Mouse (Mus musculus) intestine, embryonic 16.5 days (tissue): Measurements from ENCODE around the gene Ccnt1. TPM values are rescaled to one million over a fixed set of nuclear protein-coding genes. Genes with fewer than 3 reads are reported as not detected.

ENCODE experiments used
- ATAC-seq: fragments of 200-750 bp; cut with Nextera tagmentation; 2 replicates; pipeline ENCODE4 v1.8.0; 2017; ENCODE audit warnings: moderate TSS enrichment, moderate library complexity
- H3K27ac ChIP-seq: fragments of 300-500 bp; sonication (generic); 2 replicates; pipeline ENCODE4 v1.5.1; 2014; ENCODE audit warnings: mild to moderate bottlenecking, low read length
- H3K27me3 ChIP-seq: fragments of 300-500 bp; sonication (generic); replicated peaks from 2 replicates; pipeline ENCODE4 v1.6.1; 2014; ENCODE audit warnings: low read length, control low read depth, mixed read lengths; ENCODE audit not compliant: control insufficient read depth, insufficient read depth
- H3K36me3 ChIP-seq: fragments of 300-500 bp; sonication (generic); 2 replicates; pipeline ENCODE4 v1.6.1; 2014; ENCODE audit warnings: low read length, control low read depth; ENCODE audit not compliant: control insufficient read depth, insufficient read depth
- H3K4me1 ChIP-seq: fragments of 300-500 bp; sonication (generic); 2 replicates; pipeline ENCODE4 v1.6.1; 2014; ENCODE audit warnings: low read length, control low read depth, mixed read lengths; ENCODE audit not compliant: control insufficient read depth, insufficient read depth
- H3K4me2 ChIP-seq: fragments of 300-500 bp; sonication (generic); 2 replicates; pipeline ENCODE4 v1.6.1; 2014; ENCODE audit warnings: low read depth, low read length, control low read depth
- H3K4me3 ChIP-seq: fragments of 300-500 bp; sonication (generic); 2 replicates; pipeline ENCODE4 v1.5.1; 2014; ENCODE audit warnings: mild to moderate bottlenecking, low read length
- H3K9ac ChIP-seq: fragments of 300-500 bp; sonication (generic); 2 replicates; pipeline ENCODE4 v1.6.1; 2014; ENCODE audit warnings: low read depth, low read length
- H3K9me3 ChIP-seq: fragments of 300-500 bp; sonication (generic); 2 replicates; pipeline ENCODE4 v1.6.1; 2016; ENCODE audit warnings: low read length, control low read depth; ENCODE audit not compliant: control insufficient read depth
- WGBS: fragments of 180-500 bp; shearing (Covaris S2); extraction: QIAGEN DNeasy Blood & Tissue Kit; methylation state at CpG from one replicate; pipeline ENCODE4 v1.1.7; 2014; 5-methylcytosine and 5-hydroxymethylcytosine counted together
- polyA plus RNA-seq: library from polyadenylated mRNA; unstranded; fragments of >200 nt; fragmentation: Nextera tagmentation; extraction: Ambion mirVana; gene quantifications from 2 replicates; pipeline ENCODE4 v1.2.1, GENCODE M21; 2015

Ccnt1 gene
- polyA plus RNA-seq, 1 experiment from 2014 or later = 43.7 TPM

DNA sequence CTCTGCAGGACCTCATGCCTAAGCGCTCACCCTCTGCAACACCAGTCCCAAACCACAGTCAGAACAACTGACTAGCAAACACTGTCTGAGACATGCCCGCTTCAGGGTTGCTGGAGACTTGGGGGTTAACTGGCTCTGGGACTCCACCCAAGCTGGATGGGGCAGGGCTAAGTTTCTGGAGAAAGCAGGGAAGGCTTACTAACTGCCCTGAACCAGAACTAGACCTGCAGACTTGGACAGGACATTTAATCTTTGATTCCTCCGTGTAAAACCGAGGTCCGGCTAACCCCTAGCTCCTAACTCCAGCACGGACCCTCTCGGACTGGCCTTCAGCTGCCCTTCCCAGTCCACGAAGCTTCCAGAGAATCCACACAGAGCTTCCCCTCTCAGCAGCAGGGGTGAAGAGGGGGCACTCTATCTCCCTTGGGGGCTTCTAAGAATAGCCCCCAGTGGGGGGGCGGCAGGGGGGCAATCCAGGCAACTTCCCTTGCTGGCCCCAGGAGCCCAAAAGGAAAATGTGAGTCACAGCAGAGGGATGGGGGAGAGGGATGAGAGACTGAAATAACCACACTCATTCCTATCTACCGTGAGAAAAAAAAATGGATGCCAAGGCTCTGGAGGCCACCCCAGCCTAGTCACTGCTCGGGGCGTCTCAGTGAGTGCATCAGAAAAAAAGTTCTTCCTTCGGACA, 31.6 kb upstream of the Ccnt1 start:
- Histone ChIP-seq H3K4me2 (peak overlapping the region; percentile 66), H3K36me3 (peaks cover 24% of the 10 kb centered on the region), H3K4me3 (peak overlapping the region; percentile 44), H3K27ac (peak overlapping the region; percentile 72), H3K9ac (peak overlapping the region; percentile 70), H3K4me1 (peaks cover 53% of the 10 kb centered on the region), H3K9me3 (no peaks in the 10 kb centered on the region), H3K27me3 (no peaks in the 10 kb centered on the region)
- peak; percentile 43 for ATAC-seq
- 35% methylated on average over 13 of the region's 13 CpGs for WGBS

DNA sequence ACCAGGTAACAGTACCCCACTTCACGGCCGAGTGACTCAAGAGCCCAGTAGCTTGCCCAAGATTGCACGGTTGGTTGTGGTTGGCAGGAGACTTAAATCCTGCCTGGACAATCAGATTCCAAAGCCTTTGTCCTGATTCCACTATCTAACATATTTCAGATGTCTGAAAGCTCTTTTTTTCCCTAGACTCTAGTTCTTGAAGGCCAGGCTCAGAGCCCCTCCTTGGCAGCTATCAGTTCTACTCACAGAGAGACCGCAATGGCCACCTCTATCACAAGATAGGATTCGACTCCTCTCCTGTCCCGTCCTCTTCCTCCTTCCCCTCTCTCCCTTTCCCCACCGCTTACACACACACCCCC, 31.1 kb upstream of the Ccnt1 start:
- H3K27ac ChIP-seq = peak overlapping the region; percentile 31; the same call in 1 of the 2 replicates
- H3K27me3 ChIP-seq = no peaks in the 10 kb centered on the region

DNA sequence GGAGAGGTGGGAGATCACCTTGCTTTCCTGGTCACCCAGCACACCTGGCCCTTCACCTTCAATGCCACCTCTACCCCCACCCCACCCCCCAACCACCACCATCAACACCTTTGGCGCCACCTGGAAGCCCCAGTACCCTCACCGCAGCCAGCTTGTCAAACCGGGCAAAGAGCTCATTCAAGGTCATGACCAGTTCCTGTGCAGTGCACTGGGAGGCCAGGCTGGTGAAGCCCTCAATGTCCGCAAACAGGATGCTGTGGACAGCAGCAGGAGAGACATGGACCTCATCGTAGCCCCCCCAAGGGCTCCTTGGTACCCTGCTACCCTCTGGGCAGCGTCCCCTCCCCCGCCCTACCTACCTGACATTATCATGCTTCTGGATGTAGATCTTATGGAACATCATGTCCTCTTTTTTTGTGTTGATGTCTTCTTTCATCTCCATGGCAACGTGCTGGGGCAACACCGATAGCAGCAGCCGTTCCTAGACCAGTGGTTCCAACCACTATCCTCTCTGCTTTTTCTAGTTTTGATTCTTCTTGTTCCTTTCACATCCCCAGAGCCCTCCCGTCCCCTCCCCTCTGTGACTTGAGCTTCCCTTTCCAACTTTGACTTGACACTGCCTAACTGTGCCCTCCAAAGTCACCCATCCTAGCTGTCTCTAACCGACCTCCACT, 29.4 kb upstream of the Ccnt1 start:
- H3K9ac ChIP-seq = no peak overlapping the region
- no peak overlapping the region for H3K4me2 ChIP-seq
- peaks cover 41% of the 10 kb centered on the region for H3K4me1 ChIP-seq
- H3K27ac ChIP-seq = no peak overlapping the region
- no peak overlapping the region for H3K4me3 ChIP-seq
- ATAC-seq = no peak
- H3K27me3 ChIP-seq = no peaks in the 10 kb centered on the region
- 84% methylated on average over 12 of the region's 12 CpGs for WGBS
- peaks cover 38% of the 10 kb centered on the region for H3K36me3 ChIP-seq
- H3K9me3 ChIP-seq = no peaks in the 10 kb centered on the region

More for the DNA sequence above, 31.1 kb upstream of the Ccnt1 start:
- H3K4me1 ChIP-seq = peaks cover 47% of the 10 kb centered on the region
- H3K9me3 ChIP-seq = no peaks in the 10 kb centered on the region
- H3K4me2 ChIP-seq = peak overlapping the region; percentile 66
- peak overlapping the region; percentile 44 for H3K4me3 ChIP-seq
- WGBS = 65% methylated on average over 7 of the region's 7 CpGs
- peak overlapping the region; percentile 70 for H3K9ac ChIP-seq
- ATAC-seq = no peak
- H3K36me3 ChIP-seq = peaks cover 29% of the 10 kb centered on the region

DNA sequence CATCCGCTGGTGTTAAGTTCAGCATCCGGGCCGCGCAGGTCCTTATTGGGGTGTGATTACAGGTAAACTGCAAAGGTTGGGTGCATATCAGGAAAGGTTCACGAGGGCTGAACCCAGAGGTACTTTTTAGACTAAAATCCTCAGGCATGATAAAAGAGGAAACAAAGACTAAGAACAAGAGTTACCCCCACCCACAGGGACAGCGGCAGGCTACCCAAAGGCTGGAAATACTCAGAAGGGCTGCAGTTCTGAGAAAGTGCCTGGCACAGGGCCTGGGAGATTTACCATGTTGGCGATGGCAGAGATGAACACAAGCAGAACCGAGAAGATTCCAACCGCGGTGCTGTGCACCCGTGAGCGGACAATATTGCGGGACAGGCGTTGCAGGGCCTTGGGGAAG, 25.9 kb upstream of the Ccnt1 start:
- no peaks in the 10 kb centered on the region for H3K9me3 ChIP-seq
- no peak overlapping the region; the same call in 1 of the 2 replicates for H3K9ac ChIP-seq
- peaks cover 14% of the 10 kb centered on the region for H3K4me1 ChIP-seq
- H3K4me2 ChIP-seq = no peak overlapping the region
- 91% methylated on average over 14 of the region's 14 CpGs for WGBS
- no peak overlapping the region for H3K27ac ChIP-seq
- H3K4me3 ChIP-seq = no peak overlapping the region
- no peaks in the 10 kb centered on the region for H3K27me3 ChIP-seq
- no peak for ATAC-seq
- H3K36me3 ChIP-seq = peaks cover 56% of the 10 kb centered on the region

DNA sequence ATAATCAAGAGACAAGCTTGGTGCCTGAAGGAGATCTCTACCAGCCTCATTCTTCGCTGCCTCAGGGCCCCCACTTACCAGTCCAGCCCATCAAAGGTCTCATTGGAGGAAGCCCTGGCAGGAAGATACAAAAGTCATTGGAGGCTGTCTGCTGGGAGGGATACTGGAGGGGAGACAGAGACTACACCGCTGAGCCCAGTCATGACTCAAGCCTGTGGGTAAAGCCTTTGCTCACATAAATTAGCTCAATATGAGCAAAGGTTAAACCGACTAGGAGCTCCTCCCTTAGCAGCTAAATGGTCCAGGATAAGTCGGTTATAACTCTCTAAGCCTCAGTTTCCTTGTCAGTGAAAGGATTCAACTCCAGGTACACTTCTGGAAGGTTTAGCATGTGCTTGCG, 24.3 kb upstream of the Ccnt1 start:
- no peak overlapping the region for H3K4me2 ChIP-seq
- no peak overlapping the region for H3K9ac ChIP-seq
- 75% methylated on average over 5 of the region's 5 CpGs for WGBS
- ATAC-seq = peak; percentile 62
- H3K27ac ChIP-seq = peak overlapping the region; percentile 7; the same call in 1 of the 2 replicates
- peaks cover 3% of the 10 kb centered on the region; the same call in 1 of the 2 replicates for H3K4me1 ChIP-seq
- no peaks in the 10 kb centered on the region for H3K9me3 ChIP-seq
- no peaks in the 10 kb centered on the region for H3K27me3 ChIP-seq
- H3K36me3 ChIP-seq = peaks cover 55% of the 10 kb centered on the region
- no peak overlapping the region for H3K4me3 ChIP-seq

DNA sequence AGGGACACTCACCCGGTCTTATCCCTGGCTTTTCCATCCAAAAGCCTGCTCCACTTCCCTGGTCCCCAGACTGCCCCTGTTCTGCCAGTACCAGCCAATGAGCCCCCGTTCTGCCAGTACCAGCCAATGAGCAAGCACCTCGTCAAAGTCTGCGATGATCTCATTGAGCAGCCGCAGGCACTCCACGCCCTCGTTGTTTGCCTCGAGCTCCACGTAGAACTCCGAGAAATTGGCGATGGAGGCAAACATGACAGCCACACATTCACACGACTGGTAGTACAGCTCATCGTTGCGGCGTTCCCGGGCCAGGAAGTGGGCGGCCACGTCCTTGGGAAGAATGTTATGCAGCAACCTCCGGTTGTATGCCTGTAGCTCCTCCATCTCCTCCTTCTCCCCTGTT, 23.5 kb upstream of the Ccnt1 start:
- no peak overlapping the region for H3K4me2 ChIP-seq
- H3K36me3 ChIP-seq = peaks cover 53% of the 10 kb centered on the region
- no peak for ATAC-seq
- H3K27ac ChIP-seq = no peak overlapping the region
- no peaks in the 10 kb centered on the region for H3K27me3 ChIP-seq
- H3K9ac ChIP-seq = no peak overlapping the region
- 77% methylated on average over 19 of the region's 19 CpGs for WGBS
- H3K4me1 ChIP-seq = peaks cover 3% of the 10 kb centered on the region; the same call in 1 of the 2 replicates
- H3K9me3 ChIP-seq = no peaks in the 10 kb centered on the region
- H3K4me3 ChIP-seq = no peak overlapping the region

DNA sequence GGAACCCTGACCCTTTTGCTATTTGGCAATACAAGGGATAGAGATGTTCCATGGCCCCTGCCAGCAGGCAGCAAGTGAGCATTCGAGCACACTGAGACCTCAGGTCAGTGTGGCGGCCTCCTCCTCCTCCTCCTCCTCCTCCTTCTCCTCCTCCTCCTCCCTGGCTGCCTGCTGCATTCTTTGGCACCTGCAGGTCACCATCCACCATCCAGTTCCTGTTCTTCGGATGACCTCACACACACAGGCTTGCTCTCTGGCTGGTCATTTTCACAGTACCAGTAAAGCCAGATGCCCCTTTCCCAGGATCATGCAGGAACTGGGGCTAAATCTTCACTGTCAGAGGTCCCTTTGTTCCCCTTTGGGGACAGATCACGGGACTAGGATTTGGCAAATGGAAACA, 20.7 kb upstream of the Ccnt1 start:
- H3K4me3 ChIP-seq = no peak overlapping the region
- no peak overlapping the region for H3K27ac ChIP-seq
- H3K9ac ChIP-seq = no peak overlapping the region
- peaks cover 3% of the 10 kb centered on the region; the same call in 1 of the 2 replicates for H3K4me1 ChIP-seq
- H3K9me3 ChIP-seq = no peaks in the 10 kb centered on the region
- no peak overlapping the region for H3K4me2 ChIP-seq
- WGBS = 61% methylated on average over 4 of the region's 4 CpGs
- H3K36me3 ChIP-seq = peaks cover 32% of the 10 kb centered on the region
- H3K27me3 ChIP-seq = no peaks in the 10 kb centered on the region
- no peak for ATAC-seq

DNA sequence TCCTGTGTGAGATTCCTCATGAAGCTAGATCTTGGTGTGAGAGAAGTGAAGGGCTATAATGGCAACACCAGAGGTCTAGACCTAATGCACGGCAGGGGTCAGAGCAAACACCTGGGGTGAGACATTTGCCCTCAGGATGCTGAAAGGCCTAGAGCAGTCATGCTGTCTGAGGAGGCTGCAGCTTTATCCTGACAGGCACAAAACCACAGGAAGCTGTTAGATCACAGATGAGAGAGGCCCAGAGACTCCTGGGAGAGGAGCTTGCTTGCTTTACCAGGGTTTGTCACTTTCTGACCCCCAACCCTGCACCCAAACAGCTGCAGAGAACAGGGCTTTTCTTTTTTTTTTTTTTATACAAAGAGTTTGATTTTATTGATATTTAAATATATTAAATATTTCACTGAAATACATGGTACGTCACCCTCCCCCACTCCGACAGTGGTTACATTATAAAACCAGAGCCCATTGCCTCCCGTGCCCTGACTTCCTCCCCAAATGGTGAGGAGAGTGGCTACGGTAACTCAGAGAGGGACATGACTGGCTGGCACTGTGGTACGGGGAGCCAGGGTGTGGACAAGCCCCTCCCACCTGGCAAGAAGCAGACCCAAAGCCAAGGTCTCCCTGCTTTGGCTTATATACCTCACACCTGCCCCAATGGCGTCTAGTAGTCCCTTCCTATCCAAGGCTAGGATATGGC, 19.1 kb upstream of the Ccnt1 start:
- Histone ChIP-seq H3K4me3 (no peak overlapping the region), H3K4me2 (no peak overlapping the region), H3K27ac (no peak overlapping the region), H3K36me3 (peaks cover 26% of the 10 kb centered on the region), H3K9me3 (no peaks in the 10 kb centered on the region), H3K4me1 (0 out of 2 replicates have a peak, but pooled peaks cover 5% of the 10 kb centered on the region), H3K9ac (no peak overlapping the region), H3K27me3 (no peaks in the 10 kb centered on the region)
- 59% methylated on average over 7 of the region's 7 CpGs for WGBS
- no peak for ATAC-seq

DNA sequence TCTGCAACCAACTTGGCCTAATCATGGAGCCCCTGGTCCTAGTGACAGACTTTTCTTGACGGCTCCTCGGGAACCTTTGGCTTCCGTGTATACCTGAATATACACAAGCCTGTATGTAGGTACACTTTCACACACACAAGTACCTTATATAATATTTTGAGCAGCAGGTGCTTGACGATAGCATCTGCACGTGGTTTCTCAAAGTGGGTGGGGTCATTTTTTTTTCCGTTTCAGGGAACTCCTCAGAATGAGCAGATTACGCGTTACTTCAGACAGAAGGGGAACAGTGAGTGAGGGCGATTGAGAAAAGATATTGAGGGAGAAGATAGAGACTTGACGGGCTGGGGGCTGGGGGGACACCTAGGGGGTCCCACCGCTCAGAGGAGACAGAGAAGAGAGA, 17.0 kb upstream of the Ccnt1 start:
- Histone ChIP-seq H3K4me1 (0 out of 2 replicates have a peak, but pooled peaks cover 5% of the 10 kb centered on the region), H3K36me3 (peaks cover 13% of the 10 kb centered on the region; the same call in 1 of the 2 replicates), H3K9ac (no peak overlapping the region), H3K27me3 (no peaks in the 10 kb centered on the region), H3K4me2 (no peak overlapping the region), H3K9me3 (no peaks in the 10 kb centered on the region), H3K4me3 (no peak overlapping the region), H3K27ac (no peak overlapping the region)
- WGBS = 88% methylated on average over 11 of the region's 11 CpGs
- no peak for ATAC-seq
